Mouse (Mus musculus): ENCODE results near the gene Ensa. TPM values are rescaled to one million over a fixed set of nuclear protein-coding genes. Genes with fewer than 3 reads are reported as not detected.
"Not testable (repeated sequence)": the region's sequence is repeated elsewhere in the genome, so short reads cannot be mapped to it uniquely, and the experiment has no call there.

Ensa gene
- total RNA-seq (2021): 100 to 1,000 TPM; 349 to 358 TPM
- long read RNA-seq, experiment 1, transcript Ensa-203 (2 exons, 937 nt): minor isoform, 6 of 336 reads
- long read RNA-seq, experiment 1, transcript Ensa-201 (3 exons, 3,845 nt): major isoform, 198 of 336 reads
- long read RNA-seq, experiment 1, transcript Ensa-202 (4 exons, 1,130 nt): minor isoform, 110 of 336 reads
- long read RNA-seq, experiment 1, partial matches to known transcripts: 0 of 336 reads
- long read RNA-seq, experiment 1, other reads (novel, unspliced or antisense): 22 of 336 reads
- long read RNA-seq, experiment 2, transcript Ensa-202 (4 exons, 1,130 nt): minor isoform, 77 of 260 reads
- long read RNA-seq, experiment 2, transcript Ensa-201 (3 exons, 3,845 nt): major isoform, 166 of 260 reads
- long read RNA-seq, experiment 2, partial matches to known transcripts: 14 of 260 reads
- long read RNA-seq, experiment 2, other reads (novel, unspliced or antisense): 2 of 260 reads

DNA sequence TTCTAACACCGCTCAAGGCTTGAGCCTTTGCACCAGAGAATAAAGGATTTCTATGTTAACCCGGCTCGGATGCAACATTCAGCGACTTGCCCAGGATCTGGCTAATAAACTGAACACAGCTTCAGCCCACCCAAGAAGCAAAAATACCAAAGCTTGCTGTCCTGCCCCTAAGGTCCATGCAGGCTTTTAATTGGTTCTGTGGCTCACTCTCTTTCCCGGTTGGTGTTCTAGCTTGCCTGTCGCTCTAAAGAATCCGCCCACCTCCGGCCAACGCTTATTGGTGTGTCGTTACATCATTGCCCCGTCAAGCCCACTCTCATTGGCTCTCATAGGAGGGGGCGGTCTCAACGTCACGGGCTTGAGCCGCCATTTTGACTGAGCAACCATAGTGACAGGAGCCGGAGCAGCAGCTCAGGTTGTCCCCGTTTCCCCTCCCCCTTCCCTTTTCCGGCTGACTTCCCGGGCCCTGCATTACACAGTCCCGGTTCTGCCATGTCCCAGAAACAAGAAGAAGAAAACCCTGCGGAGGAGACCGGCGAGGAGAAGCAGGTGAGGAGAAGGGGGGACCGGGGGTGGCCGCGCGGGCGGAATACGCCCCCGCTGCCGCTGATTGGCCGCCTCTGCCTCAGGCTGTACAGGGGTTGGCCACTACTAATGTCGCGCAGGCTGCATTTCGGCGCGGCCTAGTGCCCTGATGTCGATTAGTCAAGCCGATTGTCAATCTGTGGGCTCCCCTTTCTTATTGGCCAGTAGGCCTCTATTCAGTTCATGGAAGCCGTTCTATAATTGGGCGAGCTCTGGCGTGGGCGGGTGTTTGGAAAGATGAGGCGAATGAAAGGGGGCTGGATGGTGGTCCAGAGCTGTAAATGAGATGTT, at the start of gene Ensa:
Gene Ensa, plus strand, starts transcription at position 366 of the 876 bp plus-strand sequence.
- no peak; the same call in 1 of the 2 replicates for TF ChIP-seq CTCF (IDR thresholded peaks at IDR 0.05)
- intact Hi-C loops (cut with DNase I): loop anchor here (5.0 kb wide), 2 partner anchors 128 to 192 kb away; partner anchors contain the start of genes Ctsk and Rprd2
- DNase-seq (ENCODE audit: extremely low spot score in 1 of 2, low spot score in 2 of 2): peak; percentile 95 to 97
- peak within 1 kb of the TSS; percentile 97 for H3K27ac ChIP-seq
- H3K4me3 ChIP-seq: peak within 1 kb of the TSS; percentile 62

DNA sequence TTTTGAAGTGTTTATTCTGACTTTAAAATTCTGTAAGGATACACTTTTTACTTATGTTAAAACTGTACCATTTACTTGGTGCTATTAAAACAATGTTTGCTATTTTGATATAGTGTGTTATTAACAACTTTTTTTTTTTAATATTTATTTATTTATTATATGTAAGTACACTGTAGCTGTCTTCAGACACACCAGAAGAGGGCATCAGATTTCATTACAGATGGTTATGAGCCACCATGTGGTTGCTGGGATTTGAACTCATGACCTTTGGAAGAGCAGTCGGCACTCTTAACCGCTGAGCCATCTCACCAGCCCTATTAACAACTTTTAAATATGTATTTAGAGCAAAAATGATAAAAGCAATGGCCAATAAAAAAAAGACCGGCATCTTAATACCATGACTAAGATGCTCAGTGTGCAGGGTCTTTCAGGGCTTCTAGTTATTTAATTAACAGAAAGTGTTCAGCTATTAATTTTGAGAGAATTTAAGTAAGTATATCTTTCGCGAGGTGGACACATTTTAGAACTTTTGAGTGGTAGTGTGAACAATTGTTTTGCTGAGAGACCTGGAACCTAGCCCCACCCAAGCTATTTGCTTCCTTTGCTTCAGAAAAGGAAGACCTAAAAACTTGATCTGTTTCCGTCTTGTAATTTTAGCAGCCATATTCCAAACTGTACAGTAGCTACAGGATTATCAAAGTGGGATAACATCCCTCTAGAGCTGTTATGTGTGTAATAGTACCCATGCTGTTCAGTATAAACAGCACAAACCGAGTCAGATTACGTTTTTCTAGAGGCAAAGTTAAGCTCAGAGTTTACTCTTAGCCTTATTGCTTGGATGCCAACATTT, 36.8 kb upstream of the Ensa start:
- intact Hi-C loops (cut with DNase I): loop anchor here (1.0 kb wide), 1 partner anchor 71 kb away; no protein-coding TSS in a partner anchor
- DNase-seq (ENCODE audit: extremely low spot score in 1 of 2, low spot score in 2 of 2): no peak
- Histone ChIP-seq H3K27ac (peak overlapping the region; percentile 47; the same call in 1 of the 2 replicates), H3K4me3 (peak overlapping the region; percentile 94)
- no peak for TF ChIP-seq CTCF (IDR thresholded peaks at IDR 0.05)

DNA sequence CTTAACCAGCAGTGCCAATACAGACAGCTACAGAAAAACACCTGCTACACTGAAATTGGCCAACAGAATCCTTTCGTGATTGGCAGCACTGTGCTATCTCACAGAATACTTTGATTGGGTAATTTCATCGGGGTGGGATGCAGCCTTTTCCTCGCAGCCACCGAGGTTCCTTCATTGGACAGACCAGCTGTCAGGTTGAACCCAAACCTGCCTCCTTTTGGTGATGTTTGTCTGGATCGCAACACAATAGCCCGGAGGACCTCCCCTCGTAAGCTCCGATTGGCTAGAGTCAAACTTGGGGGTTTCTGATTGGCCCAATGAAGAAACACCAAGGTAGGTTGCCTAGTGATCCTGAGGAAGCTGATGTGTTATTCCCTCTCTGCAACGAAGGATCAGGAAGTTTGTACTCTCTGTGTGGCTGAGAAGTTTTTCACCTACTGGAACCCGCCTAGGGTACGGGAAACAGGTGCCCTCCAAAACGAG, 36.1 kb upstream of the Ensa start, which contains the start of gene Golph3l:
Gene Golph3l, plus strand, starts transcription at position 331 of the 483 bp plus-strand sequence.
- H3K27ac ChIP-seq: peak within 1 kb of the TSS; percentile 62; the same call in 1 of the 2 replicates
- TF ChIP-seq CTCF (IDR thresholded peaks at IDR 0.05): no peak; the same call in 1 of the 2 replicates
- intact Hi-C loops (cut with DNase I): loop anchor here (1.0 kb wide), 1 partner anchor 71 kb away; no protein-coding TSS in a partner anchor

DNA sequence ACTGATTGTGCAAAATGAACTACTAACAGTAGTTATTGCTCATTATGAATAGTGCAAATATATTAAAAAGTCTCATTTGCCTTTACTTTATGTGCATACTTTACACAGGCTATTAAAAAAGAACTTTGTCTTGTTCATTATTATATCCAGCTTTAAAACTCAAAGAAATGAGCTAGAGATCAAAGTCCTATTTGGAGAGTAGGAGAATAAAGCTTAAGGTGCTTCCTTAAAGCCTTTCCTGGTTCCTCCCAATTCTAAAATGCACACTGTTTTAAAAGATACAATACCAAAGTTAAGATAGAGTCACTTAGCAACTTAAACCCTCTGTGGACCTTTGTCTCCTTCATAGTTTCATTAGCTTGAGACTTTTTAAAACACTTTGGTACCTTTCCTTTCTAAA, 26.1 kb upstream of the Ensa start:
- TF ChIP-seq CTCF (IDR thresholded peaks at IDR 0.05): no peak
- intact Hi-C loops (cut with DNase I): no loop called here
- DNase-seq (ENCODE audit: extremely low spot score in 1 of 2, low spot score in 2 of 2): no peak

More for the DNA sequence above, 36.1 kb upstream of the Ensa start, which contains the start of gene Golph3l:
- DNase-seq (ENCODE audit: extremely low spot score in 1 of 2, low spot score in 2 of 2): peak; percentile 93 to 94
- H3K4me3 ChIP-seq: peak within 1 kb of the TSS; percentile 94

DNA sequence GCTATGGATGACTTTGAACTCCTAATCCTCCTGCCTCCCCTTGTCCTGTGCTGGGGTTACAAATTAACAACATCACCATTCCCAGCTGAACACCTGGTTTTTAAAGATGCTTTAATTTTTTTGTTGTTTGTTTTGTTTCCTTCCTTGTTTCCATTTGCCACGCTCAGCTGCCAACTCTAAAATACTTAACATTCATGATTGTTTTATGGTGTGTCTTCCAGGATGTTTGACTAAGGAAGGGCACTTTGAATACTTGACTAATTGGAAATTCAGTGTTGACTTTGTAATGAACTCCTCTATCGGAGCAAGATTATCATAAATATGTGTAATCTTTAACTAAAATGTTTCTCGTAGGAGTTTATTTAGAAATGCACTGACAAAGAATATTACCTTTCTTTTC, 23.5 kb upstream of the Ensa start:
- no peak overlapping the region for H3K4me3 ChIP-seq
- TF ChIP-seq CTCF (IDR thresholded peaks at IDR 0.05): no peak
- no peak for DNase-seq (ENCODE audit: extremely low spot score in 1 of 2, low spot score in 2 of 2)
- no peak overlapping the region for H3K27ac ChIP-seq
- intact Hi-C loops (cut with DNase I): no loop called here

More for the DNA sequence above, 26.1 kb upstream of the Ensa start:
- Histone ChIP-seq H3K27ac (no peak overlapping the region), H3K4me3 (no peak overlapping the region)

DNA sequence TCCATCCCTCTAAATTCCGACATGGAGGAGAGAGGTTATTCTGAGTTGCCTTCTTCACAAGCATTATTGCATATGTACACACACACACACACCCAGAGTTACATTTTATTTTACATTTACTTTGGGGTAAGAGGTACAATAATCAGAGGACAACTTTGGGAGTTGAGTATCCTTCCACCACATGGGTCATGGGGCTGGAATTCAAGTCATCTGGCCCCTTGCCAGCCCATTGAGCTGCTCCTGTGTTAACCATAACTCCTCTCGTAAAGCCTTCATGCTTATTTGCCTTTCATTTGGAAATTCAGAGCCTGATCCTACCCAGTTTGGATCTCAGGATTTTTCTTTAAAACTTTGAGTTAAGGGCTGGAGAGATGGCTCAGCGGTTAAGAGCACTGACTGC, 18.7 kb upstream of the Ensa start:
- intact Hi-C loops (cut with DNase I): no loop called here

DNA sequence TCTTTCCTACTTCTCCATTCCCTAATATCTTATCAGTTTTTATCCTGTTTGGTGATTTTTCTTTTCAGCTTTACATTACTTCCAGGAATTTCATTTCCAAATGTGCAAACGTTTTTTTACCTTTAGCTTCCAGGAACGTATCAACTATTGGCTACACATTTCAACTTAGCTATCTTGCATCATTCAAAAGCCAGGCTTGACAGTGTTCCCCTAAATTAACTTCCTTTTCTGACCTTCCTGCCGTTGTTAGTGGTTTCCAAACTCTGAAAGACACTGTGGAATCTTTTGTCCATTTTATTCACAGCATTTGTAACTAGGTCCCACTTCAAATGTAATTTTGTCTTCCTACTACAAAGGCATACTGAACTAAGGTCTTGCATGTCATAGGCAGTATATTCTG, 15.6 kb upstream of the Ensa start:
- Histone ChIP-seq H3K27ac (no peak overlapping the region), H3K4me3 (no peak overlapping the region)
- intact Hi-C loops (cut with DNase I): no loop called here
- no peak for TF ChIP-seq CTCF (IDR thresholded peaks at IDR 0.05)
- DNase-seq (ENCODE audit: extremely low spot score in 1 of 2, low spot score in 2 of 2): no peak

More for the DNA sequence above, 18.7 kb upstream of the Ensa start:
- TF ChIP-seq CTCF (IDR thresholded peaks at IDR 0.05): no peak
- no peak for DNase-seq (ENCODE audit: extremely low spot score in 1 of 2, low spot score in 2 of 2)
- no peak overlapping the region for H3K27ac ChIP-seq
- H3K4me3 ChIP-seq: no peak overlapping the region

DNA sequence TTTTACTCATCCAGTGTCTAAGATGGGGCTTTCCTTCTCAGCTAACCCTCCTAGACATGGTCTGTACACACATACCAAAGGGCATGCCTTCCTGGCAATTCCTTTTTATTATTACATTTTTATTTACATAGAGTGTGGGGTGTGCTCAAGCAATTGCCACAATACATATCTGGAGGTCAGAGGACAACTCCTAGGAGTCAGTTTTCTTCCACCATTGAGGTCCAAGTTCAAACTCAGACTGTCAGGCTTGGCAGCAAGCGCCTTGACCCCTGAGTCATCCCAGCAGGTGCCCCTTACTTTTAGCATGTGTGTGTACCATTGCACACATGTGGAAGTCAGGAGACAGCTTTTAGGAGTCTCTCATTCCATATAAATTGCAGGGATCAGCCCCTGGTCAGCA, 10.8 kb upstream of the Ensa start:
- TF ChIP-seq CTCF (IDR thresholded peaks at IDR 0.05): no peak
- no peak for DNase-seq (ENCODE audit: extremely low spot score in 1 of 2, low spot score in 2 of 2)
- Histone ChIP-seq H3K27ac (no peak overlapping the region), H3K4me3 (no peak overlapping the region)
- intact Hi-C loops (cut with DNase I): no loop called here

DNA sequence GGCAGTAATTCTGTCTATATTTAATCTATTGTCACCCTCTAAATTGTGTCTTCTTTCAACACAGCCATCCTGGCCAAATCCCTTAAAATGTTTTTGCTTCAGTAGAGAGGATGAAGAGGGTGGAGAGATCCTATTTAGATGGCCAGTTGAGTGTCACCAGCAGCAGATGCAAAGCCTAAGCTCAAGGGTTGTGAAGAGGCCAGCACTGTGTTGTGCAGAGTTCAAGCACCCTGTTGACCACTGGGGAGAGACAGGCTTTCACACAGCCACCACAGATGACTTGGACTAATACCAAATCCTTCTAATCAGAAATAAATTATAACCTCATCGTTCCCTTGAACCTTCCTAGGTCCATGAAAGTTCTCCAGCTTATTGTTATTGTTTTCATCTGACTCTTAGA, 6.3 kb upstream of the Ensa start:
- H3K4me3 ChIP-seq: no peak overlapping the region
- no peak for DNase-seq (ENCODE audit: extremely low spot score in 1 of 2, low spot score in 2 of 2)
- intact Hi-C loops (cut with DNase I): no loop called here

DNA sequence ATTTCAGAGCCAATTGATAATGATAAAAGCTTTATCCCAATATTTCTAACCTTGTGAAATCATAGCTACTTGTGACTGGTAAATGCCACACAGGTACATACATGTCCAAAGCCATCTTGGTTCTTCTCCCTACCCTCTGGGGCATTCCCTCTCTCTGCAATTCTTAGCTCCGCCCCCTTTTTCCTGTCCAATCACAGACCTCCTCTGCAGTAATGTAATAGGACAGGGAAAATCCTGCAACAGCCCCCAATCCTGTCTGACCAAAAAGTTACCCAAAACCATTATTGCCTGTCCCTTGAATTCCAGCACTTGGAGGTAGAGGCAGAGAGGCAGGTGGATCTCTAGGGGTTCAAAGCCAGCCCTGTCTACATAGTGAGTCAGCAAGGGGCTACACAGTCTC, 3.6 kb upstream of the Ensa start:
- TF ChIP-seq CTCF (IDR thresholded peaks at IDR 0.05): no peak
- no peak overlapping the region for H3K27ac ChIP-seq
- DNase-seq (ENCODE audit: extremely low spot score in 1 of 2, low spot score in 2 of 2): no peak
- no peak overlapping the region for H3K4me3 ChIP-seq
- intact Hi-C loops (cut with DNase I): no loop called here

More for the DNA sequence above, 6.3 kb upstream of the Ensa start:
- H3K27ac ChIP-seq: no peak overlapping the region
- TF ChIP-seq CTCF (IDR thresholded peaks at IDR 0.05): no peak

DNA sequence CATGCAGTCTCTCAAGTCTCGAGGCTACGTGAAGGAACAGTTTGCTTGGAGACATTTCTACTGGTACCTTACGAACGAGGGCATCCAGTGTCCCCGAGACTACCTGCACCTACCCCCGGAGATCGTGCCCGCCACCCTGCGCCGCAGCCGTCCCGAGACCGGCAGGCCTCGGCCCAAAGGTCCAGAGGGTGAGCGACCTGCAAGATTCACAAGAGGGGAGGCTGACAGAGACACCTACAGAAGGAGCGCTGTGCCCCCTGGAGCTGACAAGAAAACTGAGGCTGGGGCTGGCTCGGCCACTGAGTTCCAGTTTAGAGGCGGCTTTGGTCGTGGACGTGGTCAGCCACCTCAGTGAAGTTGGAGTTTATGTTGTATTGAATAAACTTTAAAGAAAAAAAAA, 2.4 kb upstream of the Ensa start:
- intact Hi-C loops (cut with DNase I); H3K4me3 ChIP-seq; DNase-seq (ENCODE audit: extremely low spot score in 1 of 2, low spot score in 2 of 2); H3K27ac ChIP-seq: not testable (repeated sequence)
